Mouse (Mus musculus) lung, postnatal 0 days (tissue): Measurements from ENCODE around the gene Slc25a31. TPM values are rescaled to one million over a fixed set of nuclear protein-coding genes. Genes with fewer than 3 reads are reported as not detected.

Experiments
- ATAC-seq: fragments of 200-750 bp; cut with Nextera tagmentation; 2 replicates; pipeline ENCODE4 v1.8.0; 2017; ENCODE audit warnings: moderate library complexity
- DNase-seq: peaks from one replicate; pipeline ENCODE4 v3.0.0-alpha.2; 2016; ENCODE audit warnings: low spot score
- H3K27ac ChIP-seq: fragments of 300-500 bp; sonication (generic); 2 replicates; pipeline ENCODE4 v1.5.1; 2014; ENCODE audit warnings: antibody characterized with exemption, mild to moderate bottlenecking, low read length, mixed read lengths
- H3K27me3 ChIP-seq: fragments of 300-500 bp; sonication (generic); replicated peaks from 2 replicates; pipeline ENCODE4 v1.6.1; 2014; ENCODE audit warnings: low read length, mixed read lengths; ENCODE audit not compliant: insufficient read depth
- H3K36me3 ChIP-seq: fragments of 300-500 bp; sonication (generic); 2 replicates; pipeline ENCODE4 v1.6.1; 2014; ENCODE audit warnings: low read length, mixed read lengths; ENCODE audit not compliant: insufficient read depth
- H3K4me1 ChIP-seq: fragments of 300-500 bp; sonication (generic); 2 replicates; pipeline ENCODE4 v1.6.1; 2014; ENCODE audit warnings: antibody characterized with exemption, low read depth, low read length, mixed read lengths; ENCODE audit not compliant: insufficient read depth
- H3K4me2 ChIP-seq: fragments of 300-500 bp; sonication (generic); replicated peaks from 2 replicates; pipeline ENCODE4 v1.6.1; 2014; ENCODE audit warnings: low read depth, mild to moderate bottlenecking, low read length, moderate library complexity, mixed read lengths
- H3K4me3 ChIP-seq: fragments of 300-500 bp; sonication (generic); 2 replicates; pipeline ENCODE4 v1.5.1; 2014; ENCODE audit warnings: low read depth, low read length
- H3K9ac ChIP-seq: fragments of 300-500 bp; sonication (generic); replicated peaks from 2 replicates; pipeline ENCODE4 v1.6.1; 2014; ENCODE audit warnings: low read depth, mild to moderate bottlenecking
- H3K9me3 ChIP-seq: fragments of 300-500 bp; sonication (generic); 2 replicates; pipeline ENCODE4 v1.6.1; 2016; ENCODE audit warnings: low read length, mixed read lengths
- CTCF ChIP-seq: IDR thresholded peaks from 2 replicates; pipeline ENCODE4 v1.5.1; 2016; ENCODE audit warnings: antibody characterized with exemption, mild to moderate bottlenecking
- EP300 ChIP-seq: IDR thresholded peaks from 2 replicates; pipeline ENCODE4 v1.6.1; 2016; ENCODE audit warnings: antibody characterized with exemption, mild to moderate bottlenecking, control low read depth
- WGBS: fragments of 180-500 bp; shearing (Covaris S2); extraction: QIAGEN DNeasy Blood & Tissue Kit; methylation state at CpG from one replicate; pipeline ENCODE4 v1.1.7; 2014; 5-methylcytosine and 5-hydroxymethylcytosine counted together
- polyA plus RNA-seq: library from polyadenylated mRNA; unstranded; fragments of >200 nt; fragmentation: Nextera tagmentation; extraction: Ambion mirVana; gene quantifications from 2 replicates; pipeline ENCODE4 v1.2.1, GENCODE M21; 2015

The Slc25a31 gene
- polyA plus RNA-seq = 0.08 and 0.12 TPM in 2 replicates

GRCm38 (mm10) chr3:40708655-40709054 is at the start of gene Slc25a31:
TSS of gene Slc25a31 (plus strand) at chr3:40708855.
- H3K9ac ChIP-seq = no peak within 1 kb of the TSS
- H3K4me3 ChIP-seq = no peak within 1 kb of the TSS
- no peaks in the 10 kb centered on the region for H3K36me3 ChIP-seq
- no peak for DNase-seq
- no peaks in the 10 kb centered on the region for H3K9me3 ChIP-seq
- H3K4me1 ChIP-seq = no peaks in the 10 kb centered on the region
- no peak within 1 kb of the TSS for H3K27ac ChIP-seq
- WGBS = 90% methylated on average over 30 of the region's 30 CpGs
- no peaks in the 10 kb centered on the region for H3K27me3 ChIP-seq
- no peak within 1 kb of the TSS for H3K4me2 ChIP-seq
- no peak for ATAC-seq
- no peak for TF ChIP-seq EP300
- TF ChIP-seq CTCF = no peak

GRCm38 (mm10) chr3:40660231-40660630 is 48.4 kb upstream of the Slc25a31 start:
- no peak overlapping the region for H3K4me3 ChIP-seq
- H3K9me3 ChIP-seq = no peaks in the 10 kb centered on the region
- TF ChIP-seq CTCF (no peak), EP300 (no peak)
- H3K36me3 ChIP-seq = no peaks in the 10 kb centered on the region
- no peak for ATAC-seq
- no peak for DNase-seq
- WGBS = 96% methylated on average over 2 of the region's 2 CpGs
- H3K4me2 ChIP-seq = no peak overlapping the region
- no peaks in the 10 kb centered on the region for H3K27me3 ChIP-seq
- H3K4me1 ChIP-seq = no peaks in the 10 kb centered on the region
- H3K27ac ChIP-seq = no peak overlapping the region
- H3K9ac ChIP-seq = no peak overlapping the region

GRCm38 (mm10) chr3:40666109-40666508 is 42.5 kb upstream of the Slc25a31 start:
- no peak overlapping the region for H3K4me2 ChIP-seq
- no peaks in the 10 kb centered on the region for H3K9me3 ChIP-seq
- H3K36me3 ChIP-seq = no peaks in the 10 kb centered on the region
- no peak overlapping the region for H3K27ac ChIP-seq
- no peak for TF ChIP-seq CTCF
- no peak for TF ChIP-seq EP300
- no peak for ATAC-seq
- no peaks in the 10 kb centered on the region for H3K4me1 ChIP-seq
- no peak overlapping the region for H3K4me3 ChIP-seq
- no peak overlapping the region for H3K9ac ChIP-seq
- no peaks in the 10 kb centered on the region for H3K27me3 ChIP-seq
- DNase-seq = no peak
- 95% methylated on average over 4 of the region's 4 CpGs for whole genome bisulfite sequencing

GRCm38 (mm10) chr3:40666861-40667719 is 41.6 kb upstream of the Slc25a31 start:
- H3K9ac ChIP-seq = no peak overlapping the region
- H3K27me3 ChIP-seq = no peaks in the 10 kb centered on the region
- H3K9me3 ChIP-seq = no peaks in the 10 kb centered on the region
- no peaks in the 10 kb centered on the region for H3K4me1 ChIP-seq
- DNase-seq = no peak
- TF ChIP-seq CTCF = no peak
- no peak for TF ChIP-seq EP300
- ATAC-seq = no peak
- no peak overlapping the region for H3K4me2 ChIP-seq
- 77% methylated on average over 8 of the region's 8 CpGs for WGBS
- no peak overlapping the region for H3K4me3 ChIP-seq
- H3K36me3 ChIP-seq = no peaks in the 10 kb centered on the region
- H3K27ac ChIP-seq = no peak overlapping the region

- H3K9ac ChIP-seq = no peak overlapping the region
- no peaks in the 10 kb centered on the region for H3K9me3 ChIP-seq
- DNase-seq (no peak), ATAC-seq (no peak)
- WGBS = 53% methylated on average over 6 of the region's 6 CpGs
- H3K4me1 ChIP-seq = no peaks in the 10 kb centered on the region
- H3K27me3 ChIP-seq = no peaks in the 10 kb centered on the region
- no peak overlapping the region for H3K4me2 ChIP-seq
- no peak overlapping the region for H3K4me3 ChIP-seq
- no peaks in the 10 kb centered on the region for H3K36me3 ChIP-seq
- TF ChIP-seq CTCF (no peak), EP300 (no peak)
- H3K27ac ChIP-seq = no peak overlapping the region
Measured at GRCm38 (mm10) chr3:40668889-40669288, 39.8 kb upstream of the Slc25a31 start.

GRCm38 (mm10) chr3:40669395-40669794 is 39.3 kb upstream of the Slc25a31 start:
- H3K4me1 ChIP-seq = no peaks in the 10 kb centered on the region
- no peak overlapping the region for H3K27ac ChIP-seq
- no peak overlapping the region for H3K9ac ChIP-seq
- H3K36me3 ChIP-seq = no peaks in the 10 kb centered on the region
- H3K9me3 ChIP-seq = no peaks in the 10 kb centered on the region
- no peaks in the 10 kb centered on the region for H3K27me3 ChIP-seq
- DNase-seq (no peak), ATAC-seq (no peak)
- TF ChIP-seq CTCF (no peak), EP300 (no peak)
- WGBS = 89% methylated on average over 3 of the region's 3 CpGs
- H3K4me2 ChIP-seq = no peak overlapping the region
- H3K4me3 ChIP-seq = no peak overlapping the region
